Mouse (Mus musculus) cerebellum, postnatal 14 days (tissue): ENCODE data around the gene Nfib.

Experiments used
- DNase-seq, 2 experiments: peaks; one replicate each; pipeline ENCODE4 v3.0.0; 2021; ENCODE audit warnings: mixed read lengths in 2 of 2

Gene Nfib

GRCm38 (mm10) chr4:82704841-82705794, at the start of gene Nfib:
Nfib (minus strand) TSS chr4:82705750.
- DNase-seq: peak; percentile 38 to 51

- no peak for DNase-seq
Measured at GRCm38 (mm10) chr4:82735764-82736163, 30.2 kb upstream of the Nfib start.

GRCm38 (mm10) chr4:82734765-82735481, 29.4 kb upstream of the Nfib start:
- no peak for DNase-seq

GRCm38 (mm10) chr4:82734348-82734747, 28.8 kb upstream of the Nfib start:
- no peak for DNase-seq

GRCm38 (mm10) chr4:82733636-82734035, 28.1 kb upstream of the Nfib start:
- DNase-seq: no peak

- no peak for DNase-seq
Measured at GRCm38 (mm10) chr4:82730248-82730887, 24.8 kb upstream of the Nfib start.

GRCm38 (mm10) chr4:82724058-82724457, 18.5 kb upstream of the Nfib start:
- no peak for DNase-seq

GRCm38 (mm10) chr4:82723048-82723447, 17.5 kb upstream of the Nfib start:
- no peak for DNase-seq

GRCm38 (mm10) chr4:82715833-82716232, 10.3 kb upstream of the Nfib start:
- no peak for DNase-seq

- DNase-seq: no peak
Measured at GRCm38 (mm10) chr4:82711611-82712295, 6.2 kb upstream of the Nfib start.

- DNase-seq: no peak
Measured at GRCm38 (mm10) chr4:82709666-82710065, 4.1 kb upstream of the Nfib start.

GRCm38 (mm10) chr4:82706012-82706411, 462 bp upstream of the Nfib start:
- DNase-seq: no peak

GRCm38 (mm10) chr4:82704079-82704830, 1.3 kb downstream of the Nfib start:
- DNase-seq: peak in 1 of 2 experiments; percentile 33

GRCm38 (mm10) chr4:82702808-82703207, 2.7 kb downstream of the Nfib start:
- DNase-seq: peak in 1 of 2 experiments; percentile 42

GRCm38 (mm10) chr4:82699504-82699903, 6.0 kb downstream of the Nfib start:
- DNase-seq: peak in 1 of 2 experiments; percentile 49

- DNase-seq: peak; percentile 66 to 70
Measured at GRCm38 (mm10) chr4:82698616-82699015, 6.9 kb downstream of the Nfib start.

- DNase-seq: peak in 1 of 2 experiments; percentile 37
Measured at GRCm38 (mm10) chr4:82697151-82697550, 8.4 kb downstream of the Nfib start.

- DNase-seq: no peak
Measured at GRCm38 (mm10) chr4:82695760-82696501, 9.6 kb downstream of the Nfib start.

GRCm38 (mm10) chr4:82692009-82692326, 13.6 kb downstream of the Nfib start:
- DNase-seq: no peak

- no peak for DNase-seq
Measured at GRCm38 (mm10) chr4:82691126-82692008, 14.2 kb downstream of the Nfib start.
